Mouse (Mus musculus) C2C12 (cell line): ENCODE measurements at regions not wholly inside any gene's neighbourhood (a gene's known extent, or its start where the extent isn't known, plus 50 kb on each side); places are given as distances from the start of the nearest gene placed in this dataset.

Source experiments
- CTCF ChIP-seq: IDR thresholded peaks from one replicate; pipeline ENCODE4 v1.5.1; 2011; ENCODE audit not compliant: control insufficient read depth, insufficient read depth, insufficient read length
- MYOD1 ChIP-seq: IDR thresholded peaks from one replicate; pipeline ENCODE4 v1.6.1; 2011; ENCODE audit warnings: low read depth; ENCODE audit not compliant: control insufficient read depth, insufficient read length
- MYOG ChIP-seq: IDR thresholded peaks from one replicate; pipeline ENCODE4 v1.6.1; 2011; ENCODE audit not compliant: control insufficient read depth, insufficient read length; ENCODE audit errors: extremely low read depth

DNA sequence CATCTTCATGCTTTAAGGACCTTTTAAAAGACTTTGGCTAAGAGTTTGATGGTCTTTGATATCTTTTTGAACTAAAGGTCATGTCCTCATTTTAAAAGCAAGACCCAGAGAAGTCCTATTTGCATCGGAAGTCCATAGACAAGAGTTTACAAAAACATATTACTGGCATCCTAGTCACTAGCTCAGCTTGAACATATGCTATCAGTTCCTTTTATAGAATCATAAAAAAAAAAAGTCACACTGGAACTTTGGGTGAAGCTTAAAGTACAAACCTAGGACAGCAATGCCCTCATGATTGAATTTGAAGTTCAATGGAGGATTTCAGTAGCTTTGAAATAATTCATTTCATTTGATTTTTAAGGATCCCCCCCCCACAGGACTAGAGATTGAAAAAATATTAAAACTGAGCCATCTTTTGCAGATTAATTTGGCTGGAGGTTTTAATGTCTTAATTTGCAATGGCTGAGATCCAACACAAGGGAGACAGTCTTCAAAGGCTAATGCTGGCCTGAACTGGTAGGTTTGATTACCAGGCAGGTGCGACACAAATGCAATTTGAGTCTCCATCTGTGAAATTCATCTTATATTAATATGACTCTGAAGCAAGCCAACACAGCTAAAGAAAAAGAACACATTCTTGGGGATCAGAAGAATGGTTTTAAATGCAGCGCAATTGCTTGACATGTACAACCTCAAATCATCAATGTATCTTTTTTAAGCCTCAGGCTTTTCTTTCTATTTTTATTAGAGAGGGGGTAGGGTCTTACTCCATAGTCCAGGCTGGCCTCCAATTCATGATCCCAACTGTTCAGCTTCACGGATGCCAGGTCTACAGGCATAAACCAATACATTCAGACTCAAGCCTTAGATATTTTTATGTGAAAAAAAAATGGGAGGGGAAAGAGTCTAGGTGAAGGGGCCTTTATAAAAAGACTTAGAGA lies 74.1 kb upstream of the Stxbp5l start:
- TF ChIP-seq CTCF (no peak), MYOG (no peak), MYOD1 (no peak)
